Mouse (Mus musculus): ENCODE measurements around the gene Sgf29.

Gene Sgf29

GRCm38 (mm10) chr7:126704121-126704980 lies 55.2 kb downstream of the Sgf29 start:
- no peak for TF ChIP-seq GATA4 (IDR thresholded peaks at IDR 0.05; ENCODE audit: insufficient replicate concordance, low read length)

GRCm38 (mm10) chr7:126707442-126708174 lies 58.5 kb downstream of the Sgf29 start, which contains the start of gene Coro1a:
Coro1a (minus strand) TSS chr7:126707787.
- TF ChIP-seq GATA4 (IDR thresholded peaks at IDR 0.05; ENCODE audit: insufficient replicate concordance, low read length) = no peak

- no peak for TF ChIP-seq GATA4 (IDR thresholded peaks at IDR 0.05; ENCODE audit: insufficient replicate concordance, low read length)
These were observed 59.3 kb downstream of the Sgf29 start for GRCm38 (mm10) chr7:126708175-126708952.

GRCm38 (mm10) chr7:126710266-126710665 lies 61.2 kb downstream of the Sgf29 start:
- no peak for TF ChIP-seq GATA4 (IDR thresholded peaks at IDR 0.05; ENCODE audit: insufficient replicate concordance, low read length)

- TF ChIP-seq GATA4 (IDR thresholded peaks at IDR 0.05; ENCODE audit: insufficient replicate concordance, low read length) = no peak
These were observed 62.8 kb downstream of the Sgf29 start for GRCm38 (mm10) chr7:126711910-126712309.

- no peak for TF ChIP-seq GATA4 (IDR thresholded peaks at IDR 0.05; ENCODE audit: insufficient replicate concordance, low read length)
These were observed 66.6 kb downstream of the Sgf29 start for GRCm38 (mm10) chr7:126715679-126716078.

GRCm38 (mm10) chr7:126717566-126717965 lies 68.5 kb downstream of the Sgf29 start:
- TF ChIP-seq GATA4 (IDR thresholded peaks at IDR 0.05; ENCODE audit: insufficient replicate concordance, low read length) = no peak

GRCm38 (mm10) chr7:126718787-126719337 lies 69.8 kb downstream of the Sgf29 start:
- no peak for TF ChIP-seq GATA4 (IDR thresholded peaks at IDR 0.05; ENCODE audit: insufficient replicate concordance, low read length)

- no peak for TF ChIP-seq GATA4 (IDR thresholded peaks at IDR 0.05; ENCODE audit: insufficient replicate concordance, low read length)
These were observed 72.5 kb downstream of the Sgf29 start for GRCm38 (mm10) chr7:126721635-126722034.
